Mouse (Mus musculus) intestine, postnatal 0 days (tissue): Measurements from ENCODE around the gene Nrm. TPM values are rescaled to one million over a fixed set of nuclear protein-coding genes. Genes with fewer than 3 reads are reported as not detected.
A peak's percentile ranks its signal among the peaks of the same experiment; 100 is the strongest.

Experiments used
- ATAC-seq: fragments of 200-750 bp; cut with Nextera tagmentation; 2 replicates; pipeline ENCODE4 v1.8.0; 2017; ENCODE audit warnings: mild to moderate bottlenecking, moderate TSS enrichment, moderate library complexity
- H3K27ac ChIP-seq: fragments of 300-500 bp; sonication (generic); 2 replicates; pipeline ENCODE4 v1.5.1; 2014; ENCODE audit warnings: mild to moderate bottlenecking, low read depth, low read length, moderate library complexity
- H3K27me3 ChIP-seq: fragments of 300-500 bp; sonication (generic); replicated peaks from 2 replicates; pipeline ENCODE4 v1.6.1; 2014; ENCODE audit warnings: low read length, mixed read lengths; ENCODE audit not compliant: control insufficient read depth, insufficient read depth
- H3K36me3 ChIP-seq: fragments of 300-500 bp; sonication (generic); 2 replicates; pipeline ENCODE4 v1.6.1; 2014; ENCODE audit warnings: mild to moderate bottlenecking, moderate library complexity; ENCODE audit not compliant: control insufficient read depth, insufficient read depth
- H3K4me1 ChIP-seq: fragments of 300-500 bp; sonication (generic); replicated peaks from 2 replicates; pipeline ENCODE4 v1.6.1; 2014; ENCODE audit warnings: antibody characterized with exemption, low read length, mixed read lengths; ENCODE audit not compliant: control insufficient read depth, insufficient read depth
- H3K4me2 ChIP-seq: fragments of 300-500 bp; sonication (generic); replicated peaks from 2 replicates; pipeline ENCODE4 v1.6.1; 2014; ENCODE audit warnings: low read depth, mild to moderate bottlenecking, moderate library complexity
- H3K4me3 ChIP-seq: fragments of 300-500 bp; sonication (generic); 2 replicates; pipeline ENCODE4 v1.5.1; 2014; ENCODE audit warnings: low read depth, low read length
- H3K9ac ChIP-seq: fragments of 300-500 bp; sonication (generic); 2 replicates; pipeline ENCODE4 v1.6.1; 2014; ENCODE audit warnings: mild to moderate bottlenecking, low read depth, low read length
- H3K9me3 ChIP-seq: fragments of 300-500 bp; sonication (generic); 2 replicates; pipeline ENCODE4 v1.6.1; 2016; ENCODE audit warnings: mixed run types; ENCODE audit not compliant: control insufficient read depth
- CTCF ChIP-seq: sonication (generic); IDR thresholded peaks from 2 replicates; pipeline ENCODE4 v1.5.1; 2016; ENCODE audit warnings: low read depth, mild to moderate bottlenecking, control low read depth, antibody characterized with exemption, moderate library complexity
- WGBS: fragments of 180-500 bp; shearing (Covaris S2); extraction: QIAGEN DNeasy Blood & Tissue Kit; methylation state at CpG from one replicate; pipeline ENCODE4 v1.1.7; 2014; 5-methylcytosine and 5-hydroxymethylcytosine counted together
- polyA plus RNA-seq: library from polyadenylated mRNA; unstranded; fragments of >200 nt; fragmentation: Nextera tagmentation; extraction: Ambion mirVana; gene quantifications from 2 replicates; pipeline ENCODE4 v1.2.1, GENCODE M21; 2015

Gene Nrm
- polyA plus RNA-seq, 1 experiment from 2014 or later: 19.8 TPM

DNA sequence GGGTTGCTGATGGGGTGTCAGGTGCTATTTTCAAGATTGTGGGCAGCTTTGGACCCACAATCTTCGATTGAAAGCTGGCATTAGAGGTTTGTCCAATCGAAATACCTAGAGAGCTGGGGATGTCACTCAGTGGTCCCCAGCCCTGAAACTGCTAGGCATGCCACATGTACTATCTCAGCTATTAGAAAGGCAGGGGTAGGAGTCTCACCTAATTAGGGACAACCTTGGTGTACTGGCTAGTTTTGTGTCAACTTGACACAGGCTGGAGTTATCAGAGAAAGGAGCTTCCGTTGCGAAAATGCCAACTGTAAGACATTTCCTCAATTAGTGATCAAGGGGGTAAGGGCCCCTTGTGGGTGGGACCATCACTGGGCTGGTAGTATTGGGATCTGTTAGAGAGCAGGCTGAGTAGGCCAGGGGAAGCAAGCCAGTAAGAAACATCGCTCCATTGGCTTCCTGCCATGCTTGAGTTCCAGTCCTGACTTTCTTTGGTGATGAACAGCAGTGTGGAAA lies 27.8 kb upstream of the Nrm start:
- H3K9me3 ChIP-seq: no peaks in the 10 kb centered on the region
- no peak overlapping the region for H3K4me2 ChIP-seq
- TF ChIP-seq CTCF: no peak
- H3K27ac ChIP-seq: no peak overlapping the region; the same call in 1 of the 2 replicates
- H3K9ac ChIP-seq: no peak overlapping the region
- H3K36me3 ChIP-seq: peaks cover 51% of the 10 kb centered on the region
- 22% methylated on average over 5 of the region's 5 CpGs for WGBS
- no peak overlapping the region for H3K4me3 ChIP-seq
- H3K27me3 ChIP-seq: no peaks in the 10 kb centered on the region
- no peak for ATAC-seq
- no peaks in the 10 kb centered on the region for H3K4me1 ChIP-seq

DNA sequence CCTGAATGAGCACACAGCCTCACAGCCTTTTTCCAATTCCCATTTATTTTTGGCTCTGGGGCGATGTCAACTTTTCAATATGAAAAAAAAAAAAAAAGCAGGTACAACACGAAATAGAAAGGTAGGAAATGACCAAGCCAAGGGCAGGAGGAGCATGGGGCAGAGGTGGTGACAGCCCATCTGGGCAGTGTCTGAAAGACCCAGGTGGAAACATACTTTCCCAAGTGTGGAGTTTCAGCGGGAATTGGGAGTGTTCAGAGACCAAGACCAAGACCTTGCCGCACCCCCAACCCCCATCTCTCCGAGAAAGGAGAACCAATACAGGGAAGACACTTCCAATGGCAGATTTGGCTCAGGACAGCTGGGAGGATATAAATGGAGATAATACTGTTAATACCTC lies 27.2 kb upstream of the Nrm start:
- Histone ChIP-seq H3K9me3 (no peaks in the 10 kb centered on the region), H3K4me2 (no peak overlapping the region), H3K27ac (no peak overlapping the region), H3K4me1 (no peaks in the 10 kb centered on the region), H3K27me3 (no peaks in the 10 kb centered on the region), H3K9ac (no peak overlapping the region), H3K36me3 (peaks cover 51% of the 10 kb centered on the region), H3K4me3 (no peak overlapping the region)
- 55% methylated on average over 5 of the region's 5 CpGs for WGBS
- TF ChIP-seq CTCF: no peak
- ATAC-seq: no peak

DNA sequence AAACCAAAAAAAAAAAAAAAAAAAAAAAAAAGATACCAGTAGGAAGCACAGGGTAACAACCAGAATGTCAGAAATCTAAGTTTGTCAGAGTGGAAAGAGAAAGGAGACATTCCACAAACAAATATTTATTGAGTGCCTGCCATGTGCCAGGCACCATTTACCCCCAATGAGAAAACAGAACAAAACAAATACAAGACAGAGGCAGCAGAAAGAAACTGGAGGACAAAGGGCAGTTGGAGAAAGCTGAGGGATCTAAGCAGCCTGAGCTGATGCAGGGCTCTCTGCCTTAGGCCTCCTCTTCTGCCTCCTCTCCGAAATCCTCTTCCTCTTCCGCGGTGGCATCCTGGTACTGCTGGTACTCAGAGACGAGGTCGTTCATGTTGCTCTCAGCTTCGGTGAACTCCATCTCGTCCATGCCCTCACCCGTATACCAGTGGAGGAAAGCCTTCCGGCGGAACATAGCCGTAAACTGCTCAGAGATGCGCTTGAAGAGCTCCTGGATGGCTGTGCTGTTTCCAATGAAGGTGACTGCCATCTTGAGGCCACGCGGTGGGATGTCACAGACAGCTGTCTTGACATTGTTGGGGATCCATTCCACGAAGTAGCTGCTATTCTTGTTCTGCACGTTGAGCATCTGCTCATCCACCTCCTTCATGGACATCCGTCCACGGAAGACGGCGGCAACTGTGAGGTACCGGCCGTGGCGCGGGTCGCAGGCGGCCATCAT lies 26.3 kb upstream of the Nrm start:
- TF ChIP-seq CTCF: peak; percentile 42

DNA sequence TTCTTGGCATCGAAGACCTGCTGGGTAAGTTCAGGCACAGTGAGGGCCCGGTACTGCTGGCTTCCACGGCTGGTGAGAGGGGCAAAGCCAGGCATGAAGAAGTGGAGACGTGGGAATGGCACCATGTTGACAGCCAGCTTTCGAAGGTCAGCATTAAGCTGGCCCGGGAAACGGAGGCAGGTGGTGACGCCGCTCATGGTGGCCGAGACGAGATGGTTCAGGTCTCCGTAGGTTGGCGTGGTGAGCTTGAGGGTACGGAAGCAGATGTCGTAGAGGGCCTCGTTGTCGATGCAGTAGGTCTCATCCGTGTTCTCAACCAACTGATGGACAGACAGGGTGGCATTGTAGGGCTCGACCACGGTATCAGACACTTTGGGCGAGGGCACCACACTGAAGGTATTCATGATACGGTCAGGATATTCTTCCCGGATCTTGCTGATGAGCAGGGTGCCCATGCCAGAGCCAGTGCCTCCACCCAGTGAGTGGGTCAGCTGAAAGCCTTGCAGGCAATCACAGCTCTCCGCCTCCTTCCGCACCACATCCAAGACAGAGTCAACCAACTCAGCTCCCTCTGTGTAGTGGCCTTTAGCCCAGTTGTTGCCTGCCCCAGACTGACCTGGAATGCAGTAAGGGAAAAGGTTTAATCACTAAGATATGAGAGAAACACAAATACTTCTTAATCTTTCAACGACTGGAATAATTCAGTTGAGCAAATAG lies 25.5 kb upstream of the Nrm start:
- WGBS: 58% methylated on average over 26 of the region's 26 CpGs
- Histone ChIP-seq H3K27me3 (no peaks in the 10 kb centered on the region), H3K4me2 (peak overlapping the region; percentile 80), H3K9ac (no peak overlapping the region), H3K4me3 (peak overlapping the region; percentile 67; the same call in 1 of the 2 replicates), H3K9me3 (no peaks in the 10 kb centered on the region), H3K27ac (peak overlapping the region; percentile 36; the same call in 1 of the 2 replicates), H3K36me3 (peaks cover 44% of the 10 kb centered on the region), H3K4me1 (no peaks in the 10 kb centered on the region)
- ATAC-seq: no peak
- no peak for TF ChIP-seq CTCF

More for the DNA sequence above, 26.3 kb upstream of the Nrm start:
- Histone ChIP-seq H3K27me3 (no peaks in the 10 kb centered on the region), H3K4me1 (no peaks in the 10 kb centered on the region), H3K9ac (no peak overlapping the region), H3K27ac (0 out of 2 replicates have a peak overlapping the region, but pooled peaks have one; percentile 36), H3K4me2 (peak overlapping the region; percentile 37; the same call in 1 of the 2 replicates), H3K36me3 (peaks cover 51% of the 10 kb centered on the region), H3K4me3 (no peak overlapping the region), H3K9me3 (no peaks in the 10 kb centered on the region)
- no peak for ATAC-seq
- 56% methylated on average over 26 of the region's 26 CpGs for WGBS

DNA sequence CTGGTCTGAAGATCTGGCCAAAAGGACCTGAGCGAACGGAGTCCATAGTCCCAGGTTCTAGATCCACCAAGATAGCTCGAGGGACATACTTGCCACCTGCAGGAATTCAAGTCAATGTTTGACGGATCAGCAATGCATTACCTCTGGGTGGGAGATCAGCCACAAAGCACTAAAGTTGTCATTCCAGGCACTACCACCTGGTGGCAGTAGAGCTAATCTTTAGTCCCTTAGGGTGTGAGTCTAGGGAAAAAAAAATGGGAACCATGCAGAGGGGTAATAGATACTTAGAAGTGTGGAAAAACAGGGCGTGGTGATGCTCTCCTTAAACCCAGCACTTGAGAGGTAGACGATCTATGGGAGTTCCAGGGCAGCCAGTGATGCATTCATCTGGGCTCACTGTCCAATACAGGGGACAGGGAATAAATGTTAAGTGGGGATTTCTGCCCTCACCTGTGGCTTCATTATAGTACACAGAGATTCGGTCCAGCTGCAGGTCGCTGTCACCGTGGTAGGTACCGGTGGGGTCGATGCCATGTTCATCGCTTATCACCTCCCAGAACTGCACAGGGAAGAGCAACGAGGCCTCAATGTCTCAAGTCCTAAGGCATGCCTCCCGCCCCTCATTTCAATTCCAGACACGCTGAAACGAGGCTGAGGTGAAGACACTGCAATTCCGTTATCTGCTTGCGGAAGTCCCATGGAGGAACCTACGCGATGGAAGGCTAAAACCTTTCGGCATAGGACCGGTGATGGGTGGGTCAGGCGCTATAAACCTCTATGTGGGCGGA lies 24.7 kb upstream of the Nrm start:
- Histone ChIP-seq H3K4me1 (no peaks in the 10 kb centered on the region), H3K4me3 (peak overlapping the region; percentile 67), H3K9me3 (no peaks in the 10 kb centered on the region), H3K9ac (peak overlapping the region; percentile 68), H3K27me3 (no peaks in the 10 kb centered on the region), H3K4me2 (peak overlapping the region; percentile 80), H3K36me3 (peaks cover 38% of the 10 kb centered on the region), H3K27ac (peak overlapping the region; percentile 76)
- 5% methylated on average over 24 of the region's 24 CpGs for whole genome bisulfite sequencing
- TF ChIP-seq CTCF: peak; percentile 88
- peak; percentile 9 for ATAC-seq
